Mouse (Mus musculus) MEL (cell line): ENCODE data around the gene Hltf.

Source experiments
- CHD1 ChIP-seq: IDR thresholded peaks from 2 replicates; pipeline ENCODE4 v1.6.1; 2012; ENCODE audit warnings: low read depth, mild to moderate bottlenecking, inconsistent platforms, low read length, improper control_type of control experiment
- CHD2 ChIP-seq: IDR thresholded peaks from 2 replicates; pipeline ENCODE4 v1.6.1; 2011; ENCODE audit warnings: low read length, improper control_type of control experiment
- CTCF ChIP-seq, 3 experiments: IDR thresholded peaks in 2 of 3; conservative IDR thresholded peaks in 1 of 3; 2 replicates each; pipeline ENCODE4 v1.5.1; 2011 to 2012; ENCODE audit warnings: low read length in 3 of 3, low read depth in 2 of 3, mild to moderate bottlenecking in 2 of 3, improper control_type of control experiment in 1 of 3, inconsistent platforms in 1 of 3, mixed read lengths in 1 of 3, moderate library complexity in 1 of 3; ENCODE audit not compliant: control insufficient read depth in 1 of 3, insufficient read depth in 1 of 3, poor library complexity in 1 of 3, severe bottlenecking in 1 of 3
- NELFE ChIP-seq: IDR thresholded peaks from 2 replicates; pipeline ENCODE4 v1.6.1; 2011; ENCODE audit warnings: low read depth, low read length, improper control_type of control experiment
- POLR2A ChIP-seq, 2 experiments: IDR thresholded peaks; 2 replicates each; pipeline ENCODE4 v1.6.1; 2011 to 2012; ENCODE audit warnings: low read length in 2 of 2, mild to moderate bottlenecking in 2 of 2, control low read depth in 1 of 2, improper control_type of control experiment in 1 of 2, low read depth in 1 of 2, moderate library complexity in 1 of 2; ENCODE audit not compliant: control insufficient read depth in 1 of 2, insufficient read depth in 1 of 2, poor library complexity in 1 of 2
- POLR2AphosphoS2 ChIP-seq: IDR thresholded peaks from 2 replicates; pipeline ENCODE4 v1.6.1; 2011; ENCODE audit warnings: low read length, improper control_type of control experiment
- SMC3 ChIP-seq: IDR thresholded peaks from 2 replicates; pipeline ENCODE4 v1.6.1; 2011; ENCODE audit warnings: low read depth, low read length, improper control_type of control experiment
- TCF12 ChIP-seq: IDR thresholded peaks from 2 replicates; pipeline ENCODE4 v1.6.1; 2014; ENCODE audit warnings: low read depth, mild to moderate bottlenecking, inconsistent platforms, low read length, improper control_type of control experiment, moderate library complexity

- TF ChIP-seq POLR2AphosphoS2 (no peak), NELFE (no peak), CTCF (IDR thresholded peaks at IDR 0.05 in 2 of 3, conservative IDR thresholded peaks at IDR 0.05 in 1 of 3; ENCODE audit: control insufficient read depth in 1 of 3, insufficient read depth in 1 of 3, low read depth in 2 of 3, low read length in 3 of 3, poor library complexity in 1 of 3, severe bottlenecking in 1 of 3) (no peak), SMC3 (no peak), CHD2 (no peak), TCF12 (no peak), POLR2A (IDR thresholded peaks at IDR 0.05; ENCODE audit: control insufficient read depth in 1 of 2, insufficient read depth in 1 of 2, low read depth in 1 of 2, low read length in 2 of 2, poor library complexity in 1 of 2) (no peak), CHD1 (no peak)
Observed at GRCm38 (mm10) chr3:20131350-20131720, 73.7 kb downstream of the Hltf start.
